Mouse (Mus musculus): ENCODE data around the gene Suco.

Suco gene

GRCm38 (mm10) chr1:161894553-161894952 lies 18.1 kb upstream of the Suco start:
- in situ Hi-C loops (cut with MboI, MseI) = no loop called here

GRCm38 (mm10) chr1:161894126-161894525 lies 17.6 kb upstream of the Suco start:
- in situ Hi-C loops (cut with MboI, MseI) = no loop called here

GRCm38 (mm10) chr1:161888823-161889222 lies 12.3 kb upstream of the Suco start:
- in situ Hi-C loops (cut with MboI, MseI) = loop anchor here in 1 of 2 experiments (5.0 kb wide), 1 partner anchor 78 kb away; the partner anchor contains the start of gene Pigc

- in situ Hi-C loops (cut with MboI, MseI) = loop anchor here in 1 of 2 experiments (5.0 kb wide), 1 partner anchor 80 kb away; the partner anchor contains the start of gene Pigc
These were observed 11.3 kb upstream of the Suco start for GRCm38 (mm10) chr1:161887679-161888260.

GRCm38 (mm10) chr1:161885762-161886161 lies 9.3 kb upstream of the Suco start:
- in situ Hi-C loops (cut with MboI, MseI) = loop anchor here in 1 of 2 experiments (5.0 kb wide), 1 partner anchor 82 kb away; the partner anchor contains the start of gene Pigc

- in situ Hi-C loops (cut with MboI, MseI) = loop anchor here in 1 of 2 experiments (10.0 kb wide), 1 partner anchor 1663 kb away; the partner anchor contains the start of gene Cacybp
These were observed 1.2 kb upstream of the Suco start for GRCm38 (mm10) chr1:161877580-161878142.

- in situ Hi-C loops (cut with MboI, MseI) = loop anchor here in 1 of 2 experiments (10.0 kb wide), 1 partner anchor 1661 kb away; the partner anchor contains the start of gene Cacybp
These were observed 553 bp downstream of the Suco start for GRCm38 (mm10) chr1:161875706-161876552.

- in situ Hi-C loops (cut with MboI, MseI) = loop anchor here in 1 of 2 experiments (10.0 kb wide), 1 partner anchor 1665 kb away; no protein-coding TSS in a partner anchor
These were observed 7.1 kb downstream of the Suco start for GRCm38 (mm10) chr1:161869422-161869821.

- in situ Hi-C loops (cut with MboI, MseI) = loop anchor here in 1 of 2 experiments (10.0 kb wide), 1 partner anchor 1664 kb away; no protein-coding TSS in a partner anchor
These were observed 8.1 kb downstream of the Suco start for GRCm38 (mm10) chr1:161868413-161868812.

GRCm38 (mm10) chr1:161863742-161864141 lies 12.7 kb downstream of the Suco start:
- in situ Hi-C loops (cut with MboI, MseI) = loop anchor here in 1 of 2 experiments (10.0 kb wide), 1 partner anchor 1659 kb away; no protein-coding TSS in a partner anchor

- in situ Hi-C loops (cut with MboI, MseI) = no loop called here
These were observed 17.2 kb downstream of the Suco start for GRCm38 (mm10) chr1:161859248-161859647.

GRCm38 (mm10) chr1:161826677-161827076 lies 49.8 kb downstream of the Suco start:
- in situ Hi-C loops (cut with MboI, MseI) = loop anchor here in 1 of 2 experiments (25.0 kb wide), 1 partner anchor 861 kb away; no protein-coding TSS in a partner anchor

- in situ Hi-C loops (cut with MboI, MseI) = loop anchor here in 1 of 2 experiments (5.0 kb wide), 1 partner anchor 62 kb away; no protein-coding TSS in a partner anchor
These were observed 67.1 kb downstream of the Suco start for GRCm38 (mm10) chr1:161809428-161809827.

- in situ Hi-C loops (cut with MboI, MseI) = loop anchor here in 1 of 2 experiments (5.0 kb wide), 1 partner anchor 62 kb away; no protein-coding TSS in a partner anchor
These were observed 67.5 kb downstream of the Suco start for GRCm38 (mm10) chr1:161808980-161809379.

GRCm38 (mm10) chr1:161804541-161804971 lies 71.9 kb downstream of the Suco start:
- in situ Hi-C loops (cut with MboI, MseI) = no loop called here

- in situ Hi-C loops (cut with MboI, MseI) = no loop called here
These were observed 75.2 kb downstream of the Suco start for GRCm38 (mm10) chr1:161801321-161801720.

GRCm38 (mm10) chr1:161800256-161800655 lies 76.2 kb downstream of the Suco start:
- in situ Hi-C loops (cut with MboI, MseI) = no loop called here

GRCm38 (mm10) chr1:161799791-161800190 lies 76.7 kb downstream of the Suco start:
- in situ Hi-C loops (cut with MboI, MseI) = no loop called here

GRCm38 (mm10) chr1:161798866-161799265 lies 77.6 kb downstream of the Suco start:
- in situ Hi-C loops (cut with MboI, MseI) = no loop called here

GRCm38 (mm10) chr1:161794447-161795211 lies 81.9 kb downstream of the Suco start:
- in situ Hi-C loops (cut with MboI, MseI) = no loop called here

- in situ Hi-C loops (cut with MboI, MseI) = no loop called here
These were observed 83.2 kb downstream of the Suco start for GRCm38 (mm10) chr1:161793321-161793720.

Data from T-helper 17 cell (primary cell).